Mouse (Mus musculus) stomach, postnatal 0 days (tissue): ENCODE data around the gene Arf1. TPM values are rescaled to one million over a fixed set of nuclear protein-coding genes. Genes with fewer than 3 reads are reported as not detected.

Experiments used
- ATAC-seq: fragments of 200-750 bp; cut with Nextera tagmentation; 2 replicates; pipeline ENCODE4 v1.8.0; 2017; ENCODE audit not compliant: low FRiP score, low TSS enrichment
- DNase-seq: peaks from one replicate; pipeline ENCODE4 v3.0.0-alpha.2; 2016; ENCODE audit warnings: low spot score
- H3K27ac ChIP-seq: fragments of 300-500 bp; sonication (generic); replicated peaks from 2 replicates; pipeline ENCODE4 v1.5.1; 2014; ENCODE audit warnings: mild to moderate bottlenecking, control low read depth
- H3K27me3 ChIP-seq: fragments of 300-500 bp; sonication (generic); 2 replicates; pipeline ENCODE4 v1.6.1; 2014; ENCODE audit warnings: low read length; ENCODE audit not compliant: control insufficient read depth, insufficient read depth
- H3K36me3 ChIP-seq: fragments of 300-500 bp; sonication (generic); 2 replicates; pipeline ENCODE4 v1.6.1; 2014; ENCODE audit warnings: low read length, mixed read lengths; ENCODE audit not compliant: control insufficient read depth, insufficient read depth
- H3K4me1 ChIP-seq: fragments of 300-500 bp; sonication (generic); replicated peaks from 2 replicates; pipeline ENCODE4 v1.6.1; 2014; ENCODE audit warnings: antibody characterized with exemption; ENCODE audit not compliant: control insufficient read depth, insufficient read depth
- H3K4me2 ChIP-seq: fragments of 300-500 bp; sonication (generic); replicated peaks from 2 replicates; pipeline ENCODE4 v1.6.1; 2014; ENCODE audit warnings: low read depth, mild to moderate bottlenecking, control low read depth, moderate library complexity
- H3K4me3 ChIP-seq: fragments of 300-500 bp; sonication (generic); 2 replicates; pipeline ENCODE4 v1.5.1; 2014; ENCODE audit warnings: low read depth, low read length, control low read depth
- H3K9ac ChIP-seq: fragments of 300-500 bp; sonication (generic); 2 replicates; pipeline ENCODE4 v1.6.1; 2014; ENCODE audit warnings: mild to moderate bottlenecking, low read length, control low read depth, mixed read lengths
- H3K9me3 ChIP-seq: fragments of 300-500 bp; sonication (generic); 2 replicates; pipeline ENCODE4 v1.6.1; 2016; ENCODE audit warnings: low read length; ENCODE audit not compliant: control insufficient read depth
- CTCF ChIP-seq: IDR thresholded peaks from 2 replicates; pipeline ENCODE4 v1.5.1; 2016; ENCODE audit warnings: antibody characterized with exemption, low read depth, mild to moderate bottlenecking, moderate library complexity
- EP300 ChIP-seq: optimal IDR thresholded peaks from 2 replicates; pipeline ENCODE3; 2016; ENCODE audit warnings: antibody characterized with exemption
- WGBS: fragments of 180-500 bp; shearing (Covaris S2); extraction: QIAGEN DNeasy Blood & Tissue Kit; methylation state at CpG from one replicate; pipeline ENCODE4 v1.1.7; 2014; 5-methylcytosine and 5-hydroxymethylcytosine counted together
- polyA plus RNA-seq: library from polyadenylated mRNA; unstranded; fragments of >200 nt; fragmentation: Nextera tagmentation; extraction: Ambion mirVana; gene quantifications from 2 replicates; pipeline ENCODE4 v1.2.1, GENCODE M21; 2015

Arf1 gene
- polyA plus RNA-seq, 1 experiment from 2014 or later = 549 TPM

GRCm38 (mm10) chr11:59225167-59225566 is 2.9 kb downstream of the Arf1 start:
- no peak overlapping the region for H3K4me3 ChIP-seq
- WGBS = 37% methylated on average over 2 of the region's 2 CpGs
- TF ChIP-seq EP300 (no peak), CTCF (no peak)

DNA sequence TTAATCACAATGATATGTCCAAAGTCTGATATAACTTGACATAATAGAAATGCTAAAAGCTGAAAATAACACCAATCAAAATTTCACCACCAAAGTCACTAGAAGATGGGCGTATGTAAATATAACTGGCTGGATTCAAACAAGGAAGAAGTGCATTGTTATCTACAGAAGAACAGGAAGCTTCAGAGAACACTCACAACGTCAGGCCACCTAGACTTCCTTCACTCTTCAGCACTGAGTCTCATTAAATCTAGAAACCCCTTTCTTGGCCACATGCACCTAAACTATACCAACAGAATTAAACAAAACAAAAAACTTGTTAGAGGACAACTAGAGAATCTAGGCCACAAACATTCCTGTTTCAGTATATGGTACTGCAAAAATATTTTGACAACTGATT is 3.6 kb downstream of the Arf1 start:
- no peak overlapping the region for H3K27ac ChIP-seq
- peaks cover 20% of the 10 kb centered on the region for H3K4me1 ChIP-seq
- H3K4me2 ChIP-seq = no peak overlapping the region
- H3K9ac ChIP-seq = no peak overlapping the region
- WGBS = 36% methylated on average over 2 of the region's 2 CpGs
- TF ChIP-seq EP300 (no peak), CTCF (no peak)
- no peaks in the 10 kb centered on the region for H3K27me3 ChIP-seq
- ATAC-seq (no peak), DNase-seq (no peak)
- no peaks in the 10 kb centered on the region for H3K36me3 ChIP-seq
- H3K4me3 ChIP-seq = no peak overlapping the region
- H3K9me3 ChIP-seq = no peaks in the 10 kb centered on the region

More at GRCm38 (mm10) chr11:59225167-59225566, 2.9 kb downstream of the Arf1 start:
- no peak overlapping the region for H3K9ac ChIP-seq
- ATAC-seq (no peak), DNase-seq (no peak)
- H3K36me3 ChIP-seq = no peaks in the 10 kb centered on the region
- H3K9me3 ChIP-seq = no peaks in the 10 kb centered on the region
- peak overlapping the region; percentile 83 for H3K4me2 ChIP-seq
- H3K4me1 ChIP-seq = peaks cover 20% of the 10 kb centered on the region
- H3K27ac ChIP-seq = 0 out of 2 replicates have a peak overlapping the region, but pooled peaks have one; percentile 18
- no peaks in the 10 kb centered on the region for H3K27me3 ChIP-seq

- H3K27ac ChIP-seq = no peak overlapping the region
- no peaks in the 10 kb centered on the region for H3K36me3 ChIP-seq
- no peak for ATAC-seq
- H3K4me1 ChIP-seq = peaks cover 20% of the 10 kb centered on the region
- no peaks in the 10 kb centered on the region for H3K27me3 ChIP-seq
- 66% methylated on average over 3 of the region's 3 CpGs for WGBS
- TF ChIP-seq EP300 (no peak), CTCF (no peak)
- H3K9me3 ChIP-seq = no peaks in the 10 kb centered on the region
- no peak overlapping the region for H3K4me2 ChIP-seq
- no peak overlapping the region for H3K9ac ChIP-seq
- no peak overlapping the region for H3K4me3 ChIP-seq
- no peak for DNase-seq
Observed at GRCm38 (mm10) chr11:59224025-59224424, 4.0 kb downstream of the Arf1 start.

DNA sequence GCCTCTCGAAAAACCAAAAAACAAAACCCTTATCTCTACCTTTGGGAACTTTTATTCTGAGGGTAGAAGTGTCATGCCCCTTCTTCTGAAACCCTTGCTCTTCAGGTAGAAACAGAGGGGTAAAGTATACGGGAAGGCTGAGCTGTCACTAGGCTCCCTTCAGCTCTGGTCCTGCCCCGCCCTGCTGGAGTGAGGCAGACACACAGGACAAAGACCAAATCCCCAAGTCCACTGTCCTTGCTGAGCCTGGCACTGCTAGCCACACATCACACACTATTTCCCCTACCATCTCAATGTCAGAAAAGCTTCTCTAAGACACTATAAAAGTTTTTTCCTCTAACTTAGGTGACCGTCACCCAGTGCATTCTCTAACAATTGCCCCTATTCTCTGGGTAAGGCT is 5.8 kb downstream of the Arf1 start:
- TF ChIP-seq CTCF (no peak), EP300 (no peak)
- Histone ChIP-seq H3K27me3 (no peaks in the 10 kb centered on the region), H3K4me2 (no peak overlapping the region), H3K4me3 (no peak overlapping the region), H3K9me3 (no peaks in the 10 kb centered on the region), H3K27ac (0 out of 2 replicates have a peak overlapping the region, but pooled peaks have one; percentile 20), H3K4me1 (peaks cover 24% of the 10 kb centered on the region), H3K9ac (no peak overlapping the region), H3K36me3 (no peaks in the 10 kb centered on the region)
- ATAC-seq = no peak
- 70% methylated on average over 4 of the region's 4 CpGs for WGBS
- DNase-seq = no peak

GRCm38 (mm10) chr11:59221604-59222003 is 6.5 kb downstream of the Arf1 start:
- no peak for DNase-seq

DNA sequence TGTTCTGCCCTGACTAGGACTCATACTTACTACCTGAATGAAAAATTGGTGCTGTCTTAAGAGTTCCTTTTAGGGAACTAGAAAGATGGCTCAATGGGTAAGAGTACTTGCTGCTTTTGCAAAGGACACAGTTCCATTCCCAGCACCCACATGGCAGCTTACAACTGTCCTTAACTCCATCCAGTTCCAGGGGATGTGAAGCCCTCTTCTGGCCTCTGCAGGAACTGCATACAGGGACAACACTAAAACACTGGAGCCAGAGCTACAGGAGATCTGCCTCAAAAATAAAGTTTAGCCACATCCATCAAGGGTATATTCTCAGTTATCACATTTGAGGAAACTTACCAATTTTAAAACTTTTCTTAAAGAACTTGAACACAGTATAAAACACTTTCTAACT is 9.0 kb downstream of the Arf1 start:
- no peak overlapping the region for H3K4me2 ChIP-seq
- 0 out of 2 replicates have a peak, but pooled peaks cover 5% of the 10 kb centered on the region for H3K36me3 ChIP-seq
- no peaks in the 10 kb centered on the region for H3K27me3 ChIP-seq
- no peak overlapping the region for H3K9ac ChIP-seq
- peaks cover 21% of the 10 kb centered on the region for H3K4me1 ChIP-seq
- TF ChIP-seq EP300 (no peak), CTCF (peak; percentile 71)
- ATAC-seq (0 out of 2 replicates have a peak, but pooled peaks have one; percentile 15), DNase-seq (peak; percentile 57)
- no peak overlapping the region for H3K4me3 ChIP-seq
- H3K27ac ChIP-seq = peak overlapping the region; percentile 78
- H3K9me3 ChIP-seq = no peaks in the 10 kb centered on the region

More at GRCm38 (mm10) chr11:59221604-59222003, 6.5 kb downstream of the Arf1 start:
- Histone ChIP-seq H3K27ac (no peak overlapping the region), H3K9ac (no peak overlapping the region), H3K27me3 (no peaks in the 10 kb centered on the region), H3K4me1 (peaks cover 27% of the 10 kb centered on the region), H3K9me3 (no peaks in the 10 kb centered on the region), H3K4me2 (no peak overlapping the region), H3K4me3 (no peak overlapping the region), H3K36me3 (no peaks in the 10 kb centered on the region)
- TF ChIP-seq CTCF = no peak
- TF ChIP-seq EP300 = no peak
- no peak for ATAC-seq
